Mouse (Mus musculus) ovary, adult 18-20 months (tissue): ENCODE results near the gene Samhd1.
A peak's percentile ranks its signal among the peaks of the same experiment; 100 is the strongest.

ENCODE experiments used
- DNase-seq: peaks from one replicate; pipeline ENCODE4 v3.0.0; 2022; ENCODE audit warnings: low spot score, mixed read lengths

The Samhd1 gene

DNA sequence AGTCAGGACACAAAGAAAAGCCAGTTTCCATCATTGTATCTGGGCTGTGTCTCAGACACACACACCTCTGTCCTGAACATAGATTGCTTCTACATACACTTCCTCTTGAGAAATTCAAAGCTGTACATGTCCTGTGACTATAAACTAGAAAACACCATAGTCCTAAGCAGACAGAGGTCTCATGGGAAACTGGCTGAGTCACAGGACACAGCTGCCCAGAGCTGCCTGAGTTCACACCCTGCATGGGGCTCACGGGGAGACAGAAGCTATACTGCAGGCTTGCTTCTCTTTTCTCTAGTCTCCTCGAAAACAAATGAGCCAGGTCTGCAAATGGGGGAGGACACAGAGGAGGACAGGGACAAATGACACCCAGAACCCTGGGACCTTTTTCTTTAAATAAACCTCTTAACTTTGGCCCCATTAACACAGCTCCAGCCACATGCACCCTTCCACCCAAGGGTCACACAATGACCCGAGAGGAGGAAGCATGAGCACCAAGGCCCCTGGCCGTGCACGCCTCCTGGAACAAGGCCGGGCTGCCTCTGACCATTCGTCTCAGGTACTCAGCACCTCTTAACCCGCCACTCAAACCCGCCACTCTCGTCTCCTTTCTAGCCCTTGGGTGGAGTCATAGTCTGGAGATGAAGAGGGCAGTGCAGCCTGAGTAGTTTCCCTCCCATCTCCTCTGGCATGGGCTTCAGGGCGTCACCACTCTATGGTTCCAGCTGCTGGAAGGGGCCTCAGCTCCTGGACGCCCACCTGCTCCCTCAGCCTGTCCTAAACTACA lies 35.3 kb downstream of the Samhd1 start:
- no peak for DNase-seq

DNA sequence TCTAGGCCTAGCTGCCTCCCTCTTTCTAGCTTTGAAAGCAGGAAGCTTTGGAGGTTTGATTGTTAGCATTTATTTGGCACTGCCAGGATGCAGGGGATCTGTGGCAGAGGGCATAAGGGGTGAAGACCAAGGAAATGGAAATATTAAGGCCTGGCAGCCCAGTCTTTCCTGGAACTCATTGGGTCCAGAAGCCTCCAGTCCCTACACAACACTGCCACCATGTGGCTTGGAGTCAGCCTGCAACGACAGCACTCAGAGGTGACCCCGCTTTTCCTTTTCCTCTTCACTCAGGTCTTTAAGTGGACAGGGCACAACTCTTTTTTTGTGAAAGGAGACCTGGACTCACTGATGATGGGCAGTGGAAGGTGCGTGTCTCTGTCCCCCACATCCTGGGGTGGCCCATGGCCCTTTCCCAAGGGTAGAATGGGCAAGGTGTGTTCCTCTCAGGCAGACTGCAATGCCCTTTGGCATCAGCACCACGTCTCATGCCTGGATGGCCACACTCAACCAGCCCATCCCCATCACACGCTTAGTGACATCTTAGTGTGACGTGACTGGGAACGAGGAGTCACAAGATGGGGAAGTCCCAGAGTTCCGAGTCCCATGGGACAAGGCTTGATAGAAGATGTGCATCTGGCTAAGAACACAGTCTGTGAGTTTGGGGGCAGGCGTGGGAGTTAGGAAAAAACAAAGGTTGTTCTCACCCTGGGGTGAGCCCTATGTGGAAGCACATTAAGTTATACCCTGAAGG lies 39.9 kb downstream of the Samhd1 start:
- DNase-seq, result no peak

DNA sequence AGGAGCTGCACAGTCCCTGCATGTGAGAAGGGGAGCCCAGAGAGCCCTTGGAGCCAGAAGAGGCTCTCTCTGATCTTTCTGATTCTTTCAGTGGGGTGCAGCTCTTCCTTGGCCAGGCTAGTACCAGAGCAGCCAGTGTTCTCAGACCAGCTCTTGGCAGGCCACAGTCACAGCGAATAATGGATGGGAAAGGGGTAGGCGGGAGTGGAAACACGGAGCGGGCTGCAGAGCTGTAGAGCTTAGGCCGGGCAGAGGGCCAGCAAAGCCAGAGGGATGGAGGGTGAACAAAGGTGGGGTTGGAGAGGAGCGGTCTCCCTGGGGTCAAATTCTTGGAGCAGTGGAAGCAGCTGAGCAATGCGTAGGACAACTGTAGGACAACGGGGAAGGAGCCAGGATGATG lies 43.0 kb downstream of the Samhd1 start:
- DNase-seq, result no peak

DNA sequence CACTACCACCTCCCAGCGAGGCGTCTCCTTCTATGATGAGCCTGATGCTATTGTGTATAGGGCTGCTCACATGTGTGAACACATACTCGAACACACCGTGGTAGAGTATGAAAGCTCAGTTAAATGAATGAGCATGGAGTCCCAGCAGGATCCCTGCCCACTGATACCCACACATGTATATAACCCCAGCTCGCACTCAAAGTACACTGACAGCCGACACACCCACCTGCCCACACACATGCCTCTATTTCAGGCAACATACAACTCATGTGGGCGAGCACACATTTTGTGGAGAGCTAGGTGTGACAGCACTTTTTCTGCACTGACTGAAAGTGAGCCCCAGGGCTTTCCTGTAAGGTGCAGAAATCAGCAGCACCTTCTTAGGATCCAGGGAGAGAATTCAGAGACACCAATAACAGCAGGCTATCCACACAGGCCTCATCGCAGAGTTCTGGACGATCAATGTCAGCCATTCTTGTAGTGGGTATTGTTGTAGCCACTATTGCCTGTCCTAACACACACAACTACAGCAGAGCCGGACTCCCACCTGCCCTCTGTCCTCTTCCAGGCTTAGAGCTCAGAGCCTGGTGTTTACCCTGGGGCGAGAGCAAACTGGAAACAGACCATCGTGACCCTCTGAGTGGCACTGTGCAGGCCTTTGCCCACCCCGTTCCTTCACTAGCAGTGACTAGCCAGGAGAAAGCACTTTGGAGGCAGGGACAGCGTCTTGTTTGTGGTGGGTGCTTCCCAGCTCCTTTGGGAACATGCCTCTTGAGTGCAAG lies 47.3 kb downstream of the Samhd1 start:
- DNase-seq, result no peak

DNA sequence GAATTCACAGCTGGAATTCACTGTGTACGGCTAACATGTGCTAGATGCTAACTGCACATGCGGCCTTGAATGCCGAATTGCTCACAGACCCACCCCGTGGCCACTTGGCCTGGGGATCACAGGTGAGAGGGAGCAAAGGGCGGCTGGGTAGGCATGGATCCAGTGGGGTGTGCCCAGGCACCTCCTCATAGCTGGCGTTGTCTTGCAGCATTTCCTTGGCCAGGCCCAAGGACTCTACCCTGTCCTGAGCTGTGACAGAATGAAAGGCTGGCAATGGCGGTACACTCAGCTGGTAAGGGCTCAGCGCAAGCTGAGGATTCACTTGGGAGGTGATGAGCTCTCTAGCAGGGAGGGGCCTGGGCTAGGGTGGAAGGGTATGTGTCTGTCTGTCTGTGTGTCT lies 48.3 kb downstream of the Samhd1 start, which contains the start of gene Tldc2:
TSS of gene Tldc2 (plus strand) at position 260 of the 400 bp plus-strand sequence.
- no peak for DNase-seq

DNA sequence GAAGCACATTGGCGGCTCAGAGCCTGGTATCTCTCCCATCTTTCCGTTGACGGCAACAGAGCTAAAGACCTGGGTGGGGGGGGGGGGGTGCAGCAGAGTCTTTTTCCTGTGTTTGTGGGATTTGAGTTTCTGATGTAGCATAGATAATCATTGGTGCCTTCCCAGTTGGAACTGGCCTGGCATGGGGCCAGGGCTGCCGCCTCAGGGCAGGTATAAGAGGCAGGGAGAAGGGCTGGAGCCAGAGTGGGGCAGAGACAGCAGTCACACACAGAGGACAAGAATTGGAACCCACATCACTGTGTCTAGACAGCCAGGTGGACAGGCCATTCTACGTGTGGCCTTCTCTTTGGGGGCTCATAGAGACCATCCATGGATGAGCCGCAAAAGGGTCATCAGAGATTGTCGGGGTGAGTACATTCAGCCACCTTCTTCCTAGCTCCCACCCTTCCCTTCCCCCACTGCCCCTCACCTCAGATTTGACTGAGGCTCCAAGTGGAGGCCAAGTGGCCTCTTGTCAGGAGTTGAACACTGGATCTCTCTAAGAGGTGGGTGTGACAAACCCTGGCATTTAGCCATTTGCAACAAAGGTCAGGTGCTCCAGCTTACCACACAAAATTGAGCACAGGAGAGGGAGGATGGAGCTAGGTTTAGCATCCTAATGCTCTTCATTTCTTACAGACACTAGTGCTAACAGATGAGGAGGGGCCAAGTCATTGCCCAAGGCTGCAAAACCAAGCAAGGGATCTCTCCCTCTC lies 50.1 kb downstream of the Samhd1 start:
- DNase-seq, result no peak

DNA sequence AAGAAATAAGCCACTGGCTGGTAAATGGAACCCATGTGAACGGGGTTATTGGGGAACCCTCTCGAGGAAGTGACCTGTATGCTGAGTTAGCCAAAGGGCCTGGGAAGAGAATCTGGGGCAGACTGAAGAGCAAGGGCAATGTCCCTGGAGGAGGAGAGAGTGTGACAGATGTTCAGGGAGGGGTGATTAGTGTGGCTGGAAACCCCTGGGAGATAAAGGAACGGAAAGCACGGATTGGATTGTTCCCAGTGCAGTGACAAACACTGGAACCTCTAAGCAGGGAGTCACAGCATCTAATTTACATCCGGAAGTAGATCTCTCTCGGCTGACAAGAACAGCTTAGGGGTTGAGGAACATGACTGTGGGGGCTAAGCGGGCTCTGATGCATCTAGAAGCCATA lies 53.1 kb downstream of the Samhd1 start:
- no peak for DNase-seq

DNA sequence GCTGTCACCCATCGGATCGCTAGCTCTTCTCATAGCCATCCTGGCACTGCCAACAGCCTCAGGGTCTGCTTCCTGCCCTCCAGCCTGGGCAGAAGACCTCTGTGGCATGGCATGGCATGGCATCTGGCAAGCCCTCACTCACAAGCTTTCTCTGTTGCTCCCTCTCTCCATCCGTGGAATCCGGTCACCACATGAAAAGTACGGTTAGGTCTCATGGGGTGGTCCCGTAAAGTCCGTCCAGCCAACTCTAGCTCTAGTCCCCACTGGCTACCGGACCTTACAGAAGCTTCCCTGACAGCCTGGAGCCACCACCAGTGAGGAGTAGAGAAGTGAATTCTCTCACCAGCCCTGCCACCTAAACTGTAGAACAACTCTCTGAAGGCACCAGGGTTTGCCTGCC lies 53.7 kb downstream of the Samhd1 start:
- DNase-seq, result no peak

DNA sequence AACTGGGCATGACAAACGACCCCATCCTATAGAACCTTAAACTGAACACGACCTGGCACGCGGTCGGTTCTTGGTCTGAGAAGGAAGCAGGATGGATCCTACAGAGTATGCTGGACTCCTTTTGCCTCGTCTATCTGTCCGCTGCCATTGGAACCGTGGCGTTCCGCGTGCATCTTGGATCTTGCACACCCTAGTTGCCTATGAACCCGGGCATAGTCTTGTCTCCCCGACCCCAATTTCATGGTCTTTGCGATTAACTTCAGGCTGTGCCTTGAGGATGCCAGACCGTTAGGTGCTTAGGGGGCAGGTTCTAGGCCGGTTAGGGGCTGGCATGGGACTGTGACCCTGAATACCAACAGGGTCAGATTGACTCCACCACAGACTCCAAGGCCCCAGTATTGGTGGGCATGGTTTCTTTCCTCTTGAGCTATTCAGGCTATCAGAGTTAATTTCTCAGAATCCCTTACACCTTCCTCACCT lies 55.3 kb downstream of the Samhd1 start:
- DNase-seq, result no peak

DNA sequence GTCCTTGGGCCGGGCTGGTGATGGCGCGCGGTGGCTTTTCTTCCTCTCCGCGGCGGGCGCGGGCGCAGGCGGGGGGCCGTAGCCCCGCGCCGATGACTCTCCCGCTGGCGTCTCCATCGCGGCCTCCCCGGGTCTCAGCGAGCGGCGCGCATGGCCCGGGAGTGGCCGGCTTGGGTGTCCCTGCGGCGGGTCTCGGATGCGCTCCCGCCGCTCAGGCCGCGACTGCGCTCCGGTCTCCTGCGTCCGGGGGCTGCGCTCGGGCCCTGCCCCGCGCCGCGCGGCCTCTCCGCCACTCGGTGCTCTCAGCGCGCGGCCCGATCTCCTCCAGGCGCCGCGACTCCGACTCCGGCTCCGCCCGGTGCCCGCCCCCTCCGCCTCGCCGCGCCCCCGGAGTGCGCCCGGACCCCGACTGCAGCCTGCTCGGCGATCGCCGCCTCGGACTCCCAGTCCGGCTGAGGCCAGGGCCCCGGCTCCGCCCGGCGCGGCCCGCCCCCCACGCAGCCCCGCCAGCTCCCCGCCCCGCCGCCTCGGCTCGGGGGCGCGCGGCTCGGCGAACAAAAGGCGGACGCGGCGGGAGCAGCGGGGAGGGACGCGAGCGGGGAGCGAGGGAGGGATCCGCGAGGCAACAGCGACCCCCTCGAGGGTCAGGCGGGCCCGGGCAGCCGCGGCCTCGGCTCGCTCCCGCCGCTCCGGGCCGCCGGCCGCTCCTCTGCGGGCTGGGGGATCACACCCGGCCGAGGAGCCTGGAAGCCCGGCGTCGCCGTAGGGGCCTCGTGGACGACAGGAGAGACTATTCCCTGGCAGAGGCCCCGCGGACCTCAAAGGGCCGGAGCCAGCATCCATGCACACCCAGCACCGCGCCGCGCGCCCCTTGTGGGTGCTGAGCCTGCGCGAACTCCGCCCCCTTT lies 56.0 kb downstream of the Samhd1 start, which contains the start of gene Soga1:
TSS of gene Soga1 (minus strand) at position 462 of the 908 bp plus-strand sequence.
- peak; percentile 90 for DNase-seq

DNA sequence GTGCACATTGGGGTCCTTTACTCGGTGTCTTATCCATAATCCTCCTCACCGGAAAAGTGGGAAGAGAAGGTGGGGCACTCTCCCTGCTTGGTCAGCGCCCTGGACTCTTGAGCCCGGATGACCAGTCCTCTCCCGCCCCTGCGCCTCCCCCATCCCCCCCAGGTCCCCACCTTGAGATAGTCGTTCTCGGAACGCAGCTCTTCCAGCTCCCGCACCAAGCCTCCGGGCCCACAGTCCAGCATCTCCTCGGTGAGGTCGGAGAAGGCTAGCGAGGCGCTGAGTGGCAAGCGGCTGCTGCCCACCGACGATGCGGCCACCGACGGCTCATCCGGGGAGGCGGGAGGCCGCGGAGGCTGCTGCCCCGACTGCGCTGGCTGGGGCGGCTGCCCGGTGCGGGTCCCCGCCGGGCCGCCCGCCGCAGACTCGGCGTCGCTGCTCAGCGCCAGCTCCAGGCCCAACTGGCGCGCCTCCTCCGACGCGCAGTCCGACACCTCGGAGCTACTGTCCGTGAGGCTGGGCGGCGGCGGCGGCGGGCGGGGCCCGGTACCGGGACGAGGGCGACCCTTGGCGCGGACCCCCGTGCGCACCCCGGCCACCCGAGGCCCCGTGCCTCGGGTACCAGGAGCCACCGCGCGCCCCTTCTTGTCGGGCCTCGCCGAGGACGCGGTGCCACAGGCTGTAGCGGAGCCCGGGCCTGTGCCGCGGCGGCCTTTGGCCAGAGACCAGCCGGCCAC lies 56.8 kb downstream of the Samhd1 start:
- DNase-seq, result no peak

DNA sequence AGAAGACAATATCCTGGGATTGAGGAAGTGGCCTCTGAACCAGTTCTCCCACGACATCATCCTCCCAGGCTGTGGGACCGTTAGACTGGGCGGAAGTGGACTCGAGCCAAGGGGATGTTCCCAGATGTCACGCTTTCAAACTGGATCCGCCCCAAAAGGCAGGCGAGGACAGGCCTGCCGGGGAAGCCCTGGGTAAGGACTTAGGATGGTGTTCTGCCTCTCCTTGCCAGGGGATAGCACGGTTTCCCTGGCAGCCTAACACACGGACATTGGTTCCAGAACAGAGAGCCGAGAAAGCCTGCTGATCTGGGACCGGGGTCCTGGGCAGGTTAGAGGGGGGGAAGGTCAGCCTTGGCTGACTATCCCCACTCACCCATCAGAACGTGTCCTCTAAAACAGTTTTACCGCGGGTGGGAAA lies 57.4 kb downstream of the Samhd1 start:
- DNase-seq, result peak; percentile 69

DNA sequence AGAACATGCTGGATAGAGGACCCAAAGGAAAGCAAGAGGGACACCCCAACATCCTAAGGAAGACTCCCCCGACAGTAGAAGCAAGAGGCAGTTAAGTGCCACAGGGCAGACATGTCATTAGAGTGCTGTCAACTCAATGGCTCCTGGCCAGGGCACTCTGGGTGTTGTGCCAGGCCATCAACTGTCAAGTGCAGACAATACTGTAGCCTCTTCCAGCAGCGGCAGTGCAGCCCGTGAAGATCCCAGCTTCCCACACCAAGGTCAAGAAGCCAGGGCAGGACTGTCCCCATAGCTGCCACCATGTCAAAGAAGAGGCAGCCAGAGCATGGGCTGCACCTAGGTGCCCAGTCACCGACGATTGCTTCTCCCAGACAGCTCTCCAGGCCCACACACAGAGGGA lies 57.9 kb downstream of the Samhd1 start:
- no peak for DNase-seq

DNA sequence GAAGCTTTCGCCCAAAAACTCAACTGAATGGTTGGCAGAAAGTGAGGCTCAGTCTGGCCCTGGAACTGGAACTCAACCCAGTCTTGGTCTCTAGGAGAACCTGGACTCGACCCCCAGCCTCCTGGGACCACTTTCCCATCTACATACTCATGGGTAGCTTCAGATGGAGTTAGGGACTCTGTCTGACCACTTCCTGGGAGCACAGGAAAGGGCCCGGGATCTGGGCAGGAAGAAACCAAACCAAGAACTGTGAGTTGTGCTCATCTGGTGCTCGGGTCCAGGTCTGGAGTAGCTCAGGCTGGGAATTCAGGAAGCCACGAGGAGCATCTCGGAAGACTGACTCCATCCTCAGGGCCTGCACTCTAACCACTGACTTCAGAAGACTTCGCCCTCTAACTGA lies 58.5 kb downstream of the Samhd1 start:
- DNase-seq, result no peak

DNA sequence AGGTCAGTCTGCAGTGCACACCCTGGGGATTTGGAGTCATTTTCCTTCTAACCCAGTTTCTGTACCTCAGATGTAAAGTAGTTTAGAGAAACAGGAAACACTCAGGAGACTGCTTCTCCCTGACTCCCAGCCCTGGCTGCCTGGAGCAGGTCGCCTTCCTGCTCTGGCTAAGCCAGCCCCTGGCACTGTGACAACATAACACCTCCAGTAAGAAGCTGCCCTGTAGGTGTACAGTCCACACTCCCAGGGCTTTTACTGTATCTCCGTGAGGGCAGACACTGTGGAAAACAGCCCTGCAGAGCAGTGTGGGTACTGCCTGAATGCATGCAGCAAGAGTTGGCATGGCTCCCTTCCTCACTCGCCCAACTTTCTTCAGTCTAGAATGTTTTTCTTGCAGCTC lies 59.4 kb downstream of the Samhd1 start:
- DNase-seq, result no peak

DNA sequence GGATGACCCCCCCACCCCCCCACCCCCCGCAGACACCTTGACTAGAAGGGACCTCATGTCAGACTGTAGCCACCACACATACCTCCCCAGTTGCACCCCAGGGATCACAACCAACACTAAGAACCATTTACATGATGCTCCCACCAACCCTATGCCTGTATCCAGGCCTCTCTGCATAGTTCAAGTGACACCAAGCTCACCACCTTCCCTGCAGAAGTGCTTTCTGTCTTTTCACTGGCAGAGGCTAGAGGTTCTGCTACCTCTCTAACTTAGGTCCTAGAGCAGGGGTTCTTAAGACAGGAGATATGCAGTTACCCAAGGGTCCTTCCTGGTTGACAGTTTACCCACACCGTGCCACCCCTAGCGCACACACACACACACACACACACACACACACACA lies 59.8 kb downstream of the Samhd1 start:
- no peak for DNase-seq

DNA sequence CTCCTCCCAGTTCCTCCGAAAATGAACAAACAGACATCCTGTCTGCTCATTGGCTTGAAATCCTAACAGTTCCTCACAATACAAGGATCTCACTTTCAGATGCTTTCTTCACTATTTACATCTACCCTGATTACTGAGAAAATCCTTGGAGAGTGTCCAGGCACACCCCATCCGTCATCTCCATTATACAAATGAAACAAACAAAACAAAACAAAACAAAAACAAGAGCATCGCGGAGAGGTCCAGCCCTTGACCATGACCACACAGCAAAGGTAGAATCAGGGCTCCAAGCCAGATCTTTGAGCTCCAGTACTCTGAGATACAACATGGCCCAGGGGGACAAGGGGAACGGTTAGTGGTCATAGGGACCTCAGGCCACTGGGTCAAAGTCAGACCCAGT lies 60.3 kb downstream of the Samhd1 start:
- no peak for DNase-seq

DNA sequence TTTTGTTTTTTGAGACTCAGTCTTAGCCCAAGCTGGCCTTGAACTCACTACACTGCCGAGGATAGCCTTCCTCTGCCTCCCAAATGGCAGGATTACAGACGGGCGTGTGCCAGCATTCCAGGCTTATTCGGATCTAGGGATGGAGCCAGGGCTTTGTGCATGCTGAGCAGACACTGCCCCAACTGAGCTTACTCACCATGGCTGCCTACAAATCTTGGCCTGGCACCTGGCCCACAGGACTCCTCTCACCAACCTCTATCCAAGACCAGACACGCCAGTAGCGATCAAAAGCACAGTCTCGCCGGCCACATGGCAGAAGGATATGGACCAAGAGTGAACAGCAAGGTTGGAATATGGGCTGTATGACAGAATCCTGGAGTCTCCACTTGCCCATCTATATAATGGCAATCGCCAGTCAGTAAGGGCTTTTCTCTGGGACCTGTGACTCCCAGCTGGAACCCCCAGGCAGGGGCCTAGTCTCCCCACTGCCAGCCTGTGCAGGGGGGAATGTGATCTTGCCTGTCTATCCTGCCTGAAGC lies 60.8 kb downstream of the Samhd1 start:
- DNase-seq, result no peak

DNA sequence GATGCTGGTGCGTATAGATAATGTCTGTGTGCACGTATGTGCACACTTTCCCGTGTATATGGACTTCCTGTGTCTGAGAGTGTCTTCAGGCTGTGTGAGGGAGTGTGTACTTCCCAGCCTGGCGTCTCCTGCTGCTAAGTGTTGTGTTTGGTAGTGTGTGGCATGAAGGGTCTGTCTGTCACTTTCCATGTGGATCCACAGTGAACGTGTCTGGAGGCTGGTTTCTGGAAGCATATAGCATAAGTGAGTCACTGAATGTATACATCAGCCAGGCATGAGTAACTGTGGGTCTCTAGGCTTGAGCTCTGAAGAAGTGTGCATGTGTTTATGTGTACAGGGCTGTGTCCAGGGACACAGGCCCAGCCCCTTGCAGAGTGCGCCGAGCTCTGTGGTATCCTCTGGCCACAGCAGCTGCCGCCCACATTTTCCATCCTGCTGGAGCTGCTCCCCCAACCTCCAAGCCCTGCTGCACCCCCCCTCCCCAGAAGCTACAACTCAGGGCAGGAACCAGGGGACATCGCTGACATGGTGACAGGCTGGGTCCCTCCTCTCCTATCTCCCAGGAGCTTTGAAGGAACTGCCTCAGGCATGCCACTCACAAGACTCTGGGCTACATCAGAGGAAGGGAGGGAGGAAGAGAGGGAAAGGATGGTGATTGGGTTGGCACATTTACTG lies 61.5 kb downstream of the Samhd1 start:
- DNase-seq, result no peak
